Mouse (Mus musculus): ENCODE data around the gene Olfr157.
"Not testable (repeated sequence)": the region's sequence is repeated elsewhere in the genome, so short reads cannot be mapped to it uniquely, and the experiment has no call there.

The Olfr157 gene

GRCm38 (mm10) chr4:43822896-43823550 is 17.0 kb downstream of the Olfr157 start:
- in situ Hi-C loops (cut with MboI; ENCODE audit: unreplicated experiment in 2 of 2) = no loop called here

GRCm38 (mm10) chr4:43798936-43799335 is 41.1 kb downstream of the Olfr157 start:
- in situ Hi-C loops (cut with MboI; ENCODE audit: unreplicated experiment in 2 of 2) = no loop called here

GRCm38 (mm10) chr4:43795844-43796243 is 44.2 kb downstream of the Olfr157 start:
- in situ Hi-C loops (cut with MboI; ENCODE audit: unreplicated experiment in 2 of 2) = not testable (repeated sequence)

GRCm38 (mm10) chr4:43795296-43795695 is 44.7 kb downstream of the Olfr157 start:
- in situ Hi-C loops (cut with MboI; ENCODE audit: unreplicated experiment in 2 of 2) = no loop called here
